Mouse (Mus musculus) thymus, adult 2 months (tissue): ENCODE measurements around the gene Prpsap2.

Source experiments
- CTCF ChIP-seq: fragments of 200-500 bp; IDR thresholded peaks from 2 replicates; pipeline ENCODE4 v1.5.1; 2012; ENCODE audit warnings: mild to moderate bottlenecking, control low read depth, low read length, moderate library complexity, borderline replicate concordance; ENCODE audit not compliant: control insufficient read depth, poor library complexity, insufficient read depth; ENCODE audit errors: extremely low read depth
- POLR2A ChIP-seq: fragments of 200-500 bp; IDR thresholded peaks from 2 replicates; pipeline ENCODE4 v1.6.1; 2012; ENCODE audit warnings: mild to moderate bottlenecking, low read length, control low read depth, moderate library complexity; ENCODE audit not compliant: control insufficient read depth, poor library complexity, insufficient read depth; ENCODE audit errors: extremely low read depth

GRCm38 (mm10) chr11:61720636-61721035 lies 41.3 kb downstream of the Prpsap2 start, which contains the start of gene Slc5a10:
- TF ChIP-seq CTCF (no peak), POLR2A (no peak)
